In genomic region chr11:68716167-68716566, GRCm38 (mm10) we compare ENCODE assay signal across 22 mouse cellular contexts.
"Had no signal": no experiment of that assay in that cellular context is flagged by ENCODE, and none has a peak within 500 bp of the region (broad histone marks: within the 10 kb centered on the region; RNA-seq: fewer than 3 reads in every experiment).

No protein-coding gene starts in this region.

- DNase-seq: kidney, adult 18-20 months; kidney, adult 9 months; kidney, postnatal 36 days; layer of hippocampus, postnatal 36 days; liver; lung, adult 18-20 months; lung, postnatal 10 days; lung, postnatal 36 days; right cerebral cortex, adult 18-20 months; right cerebral cortex, postnatal 14 days; right cerebral cortex, postnatal 4 days; thymus, adult 18-20 months; thymus, postnatal 36 days had no signal

- H3K4me1 ChIP-seq: megakaryocyte, embryonic 14.5 days had no signal

- H3K4me3 ChIP-seq: left cerebral cortex, adult 2 months; limb, embryonic 13.5 days; liver, embryonic 12.5 days; liver, embryonic 15.5 days; lung, embryonic 15.5 days; megakaryocyte, embryonic 14.5 days; midbrain, embryonic 15.5 days; neural tube, embryonic 13.5 days had no signal

- H3K9me3 ChIP-seq: limb, embryonic 13.5 days; liver, embryonic 12.5 days; liver, embryonic 15.5 days; lung, embryonic 15.5 days; megakaryocyte, embryonic 14.5 days; midbrain, embryonic 15.5 days; neural tube, embryonic 13.5 days had no signal

- H3K9ac ChIP-seq: limb, embryonic 13.5 days; liver, embryonic 12.5 days; liver, embryonic 15.5 days; lung, embryonic 15.5 days; midbrain, embryonic 15.5 days; neural tube, embryonic 13.5 days had no signal

- H3K4me2 ChIP-seq: limb, embryonic 13.5 days; liver, embryonic 12.5 days; liver, embryonic 15.5 days; lung, embryonic 15.5 days; midbrain, embryonic 11.5 days; midbrain, embryonic 15.5 days had no signal

- H3K27ac ChIP-seq: left cerebral cortex, adult 2 months; limb, embryonic 13.5 days; liver, embryonic 12.5 days; liver, embryonic 15.5 days; lung, embryonic 15.5 days; midbrain, embryonic 15.5 days had no signal

- ATAC-seq: liver, embryonic 12.5 days; midbrain, embryonic 15.5 days had no signal

- H3K27me3 ChIP-seq: limb, embryonic 13.5 days; liver, embryonic 12.5 days; liver, embryonic 15.5 days; lung, embryonic 15.5 days; midbrain, embryonic 15.5 days; neural tube, embryonic 13.5 days had no signal
